Mouse (Mus musculus) stomach, embryonic 15.5 days (tissue): ENCODE results near the gene Dgcr8. TPM values are rescaled to one million over a fixed set of nuclear protein-coding genes. Genes with fewer than 3 reads are reported as not detected.

Experiments
- ATAC-seq: fragments of 200-750 bp; cut with Nextera tagmentation; 2 replicates; pipeline ENCODE4 v1.8.0; 2017; ENCODE audit warnings: low read depth, moderate number of reproducible peaks, moderate TSS enrichment; ENCODE audit not compliant: insufficient read depth, low FRiP score
- H3K27ac ChIP-seq: fragments of 300-500 bp; sonication (generic); 2 replicates; pipeline ENCODE4 v1.5.1; 2015; ENCODE audit warnings: mild to moderate bottlenecking, inconsistent platforms
- H3K27me3 ChIP-seq: fragments of 300-500 bp; sonication (generic); replicated peaks from 2 replicates; pipeline ENCODE4 v1.6.1; 2015; ENCODE audit warnings: inconsistent platforms
- H3K36me3 ChIP-seq: fragments of 300-500 bp; sonication (generic); 2 replicates; pipeline ENCODE4 v1.6.1; 2015; ENCODE audit warnings: inconsistent platforms
- H3K4me1 ChIP-seq: fragments of 300-500 bp; sonication (generic); 2 replicates; pipeline ENCODE4 v1.6.1; 2015; ENCODE audit warnings: inconsistent platforms
- H3K4me2 ChIP-seq: fragments of 300-500 bp; sonication (generic); 2 replicates; pipeline ENCODE4 v1.6.1; 2015; ENCODE audit warnings: mild to moderate bottlenecking, inconsistent platforms
- H3K4me3 ChIP-seq: fragments of 300-500 bp; sonication (generic); replicated peaks from 2 replicates; pipeline ENCODE4 v1.5.1; 2015; ENCODE audit warnings: inconsistent platforms
- H3K9ac ChIP-seq: fragments of 300-500 bp; sonication (generic); 2 replicates; pipeline ENCODE4 v1.6.1; 2015; ENCODE audit warnings: inconsistent platforms
- H3K9me3 ChIP-seq: fragments of 300-500 bp; sonication (generic); 2 replicates; pipeline ENCODE4 v1.6.1; 2016; ENCODE audit warnings: inconsistent platforms
- WGBS: fragments of 180-500 bp; shearing (Covaris S2); methylation state at CpG from one replicate; pipeline ENCODE4 v1.1.7; 2015; 5-methylcytosine and 5-hydroxymethylcytosine counted together
- polyA plus RNA-seq: library from polyadenylated mRNA; unstranded; fragments of >200 nt; fragmentation: Nextera tagmentation; extraction: Ambion mirVana; gene quantifications from 2 replicates; pipeline ENCODE4 v1.2.1, GENCODE M21; 2015

The Dgcr8 gene
- polyA plus RNA-seq, 1 experiment from 2014 or later: 25.9 TPM

DNA sequence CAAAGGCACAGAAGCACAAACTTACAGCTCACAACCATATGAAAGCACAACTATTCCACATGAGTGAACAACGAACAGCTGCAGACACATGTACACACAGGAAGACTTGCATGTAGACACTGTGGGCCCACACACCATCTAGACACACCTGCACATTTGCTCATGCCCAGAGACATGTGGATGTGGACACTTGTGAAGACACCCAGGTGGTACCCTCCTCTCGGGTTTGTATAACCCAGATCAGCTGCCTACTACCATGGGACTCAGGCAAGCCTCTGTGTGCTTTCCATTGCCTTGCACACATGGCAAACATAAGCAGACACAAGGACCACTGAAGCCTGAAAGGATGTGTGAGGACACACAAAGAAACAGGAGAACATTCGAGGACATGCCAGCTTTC, 58.0 kb downstream of the Dgcr8 start:
- WGBS: 77% methylated on average over 3 of the region's 3 CpGs
- Histone ChIP-seq H3K9me3 (no peaks in the 10 kb centered on the region), H3K4me2 (no peak overlapping the region), H3K27ac (no peak overlapping the region), H3K36me3 (0 out of 2 replicates have a peak, but pooled peaks cover 6% of the 10 kb centered on the region), H3K27me3 (no peaks in the 10 kb centered on the region), H3K4me3 (no peak overlapping the region), H3K4me1 (peaks cover 40% of the 10 kb centered on the region), H3K9ac (no peak overlapping the region)
- ATAC-seq: no peak

DNA sequence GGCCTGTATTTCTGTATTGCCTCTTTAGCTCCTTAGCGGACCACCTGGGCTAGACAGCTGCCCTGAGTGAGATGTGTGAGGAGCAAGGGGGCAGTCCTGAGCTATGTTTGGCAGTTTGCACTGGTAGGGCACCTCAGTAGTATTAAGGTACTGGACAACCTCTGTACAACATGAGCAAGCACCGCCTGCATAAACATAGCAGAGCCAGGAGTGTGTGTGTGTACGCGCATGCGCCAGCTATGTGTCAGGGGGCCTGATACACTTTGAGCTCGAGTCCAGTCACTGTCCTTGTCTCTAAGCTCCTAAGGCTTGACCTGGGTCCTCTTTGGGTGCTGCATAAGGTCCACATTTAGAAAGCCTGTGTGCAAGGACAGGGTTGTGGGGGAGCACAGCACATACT, 58.4 kb downstream of the Dgcr8 start:
- H3K27ac ChIP-seq: no peak overlapping the region
- no peaks in the 10 kb centered on the region for H3K27me3 ChIP-seq
- H3K4me3 ChIP-seq: no peak overlapping the region
- peaks cover 36% of the 10 kb centered on the region for H3K4me1 ChIP-seq
- no peak overlapping the region for H3K9ac ChIP-seq
- H3K4me2 ChIP-seq: no peak overlapping the region
- no peak for ATAC-seq
- H3K9me3 ChIP-seq: no peaks in the 10 kb centered on the region
- H3K36me3 ChIP-seq: 0 out of 2 replicates have a peak, but pooled peaks cover 6% of the 10 kb centered on the region
- 79% methylated on average over 6 of the region's 6 CpGs for WGBS

DNA sequence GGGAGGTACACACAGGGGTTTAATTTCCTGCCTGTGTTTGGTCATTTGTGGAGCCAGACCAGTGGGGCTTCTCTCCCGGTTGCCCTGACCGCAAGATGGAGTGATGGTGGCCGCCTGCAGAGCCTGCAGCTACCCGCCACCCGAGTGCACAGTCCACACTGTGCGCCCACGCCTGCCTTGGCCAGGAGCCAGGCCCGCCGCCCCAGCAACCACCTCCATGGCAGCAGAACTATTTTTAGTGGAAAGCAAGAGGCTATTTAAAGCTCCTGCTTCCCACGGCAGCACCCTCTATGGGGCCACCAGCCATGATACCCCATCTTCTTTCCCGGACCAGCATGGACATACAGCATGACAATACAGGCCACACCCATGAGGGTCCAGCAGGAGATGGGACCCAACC, 59.4 kb downstream of the Dgcr8 start:
- Histone ChIP-seq H3K9me3 (no peaks in the 10 kb centered on the region), H3K4me3 (no peak overlapping the region), H3K27me3 (no peaks in the 10 kb centered on the region), H3K27ac (no peak overlapping the region), H3K4me1 (peaks cover 33% of the 10 kb centered on the region), H3K9ac (no peak overlapping the region), H3K36me3 (peaks cover 15% of the 10 kb centered on the region), H3K4me2 (0 out of 2 replicates have a peak overlapping the region, but pooled peaks have one; percentile 2)
- ATAC-seq: peak; percentile 21; the same call in 1 of the 2 replicates
- 58% methylated on average over 11 of the region's 11 CpGs for WGBS

DNA sequence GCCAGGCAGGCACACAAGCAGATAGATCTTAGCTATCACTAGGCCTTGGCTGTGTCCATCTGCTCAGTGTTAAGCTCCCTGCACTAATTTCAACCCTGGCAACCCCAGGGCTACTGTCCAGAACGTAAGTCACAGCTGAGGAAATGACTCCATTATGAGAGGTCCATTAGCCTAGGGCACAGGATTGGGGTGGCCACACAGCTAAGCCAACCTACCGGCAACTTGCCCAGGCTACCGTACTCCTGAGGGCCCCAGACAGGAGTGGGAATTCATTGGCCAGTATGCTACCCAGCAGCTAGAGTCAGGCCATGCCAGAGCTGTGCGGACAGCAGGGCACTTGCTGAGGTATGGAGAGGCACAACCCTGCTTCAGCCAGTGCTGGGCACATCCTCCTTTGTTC, 60.2 kb downstream of the Dgcr8 start:
- H3K27ac ChIP-seq: no peak overlapping the region
- peaks cover 29% of the 10 kb centered on the region for H3K4me1 ChIP-seq
- H3K4me3 ChIP-seq: no peak overlapping the region
- 92% methylated on average over 4 of the region's 4 CpGs for WGBS
- no peaks in the 10 kb centered on the region for H3K27me3 ChIP-seq
- H3K9ac ChIP-seq: no peak overlapping the region
- no peak overlapping the region for H3K4me2 ChIP-seq
- no peaks in the 10 kb centered on the region for H3K9me3 ChIP-seq
- peaks cover 22% of the 10 kb centered on the region for H3K36me3 ChIP-seq
- no peak for ATAC-seq

DNA sequence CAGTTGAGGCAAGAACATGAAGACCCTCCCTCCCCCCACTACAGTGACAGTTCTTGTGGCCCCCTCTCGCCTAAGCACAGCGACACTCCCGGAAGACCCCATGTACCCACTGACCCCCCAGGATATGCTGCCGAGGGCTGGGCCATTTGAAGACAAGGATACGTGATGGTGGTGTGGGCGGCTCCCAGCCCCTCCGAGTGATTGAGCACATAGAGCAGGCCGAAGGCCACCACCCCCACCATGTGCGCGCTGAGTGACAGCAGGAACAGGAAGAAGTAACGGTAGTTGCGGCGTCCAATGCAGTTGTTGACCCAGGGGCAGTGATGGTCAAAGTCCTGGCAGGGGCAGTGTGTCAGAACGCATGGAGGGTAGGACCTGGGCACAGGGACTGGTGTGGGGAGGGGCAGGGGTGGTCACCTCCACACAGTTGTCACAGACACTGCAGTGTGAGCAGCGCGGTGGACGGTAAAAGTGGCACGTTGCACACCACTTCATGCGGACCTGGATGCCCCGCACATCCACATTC, 61.1 kb downstream of the Dgcr8 start:
- no peak overlapping the region for H3K27ac ChIP-seq
- no peak overlapping the region for H3K9ac ChIP-seq
- H3K36me3 ChIP-seq: peaks cover 30% of the 10 kb centered on the region
- H3K4me2 ChIP-seq: no peak overlapping the region
- no peaks in the 10 kb centered on the region for H3K9me3 ChIP-seq
- ATAC-seq: no peak
- peaks cover 20% of the 10 kb centered on the region for H3K4me1 ChIP-seq
- no peaks in the 10 kb centered on the region for H3K27me3 ChIP-seq
- no peak overlapping the region for H3K4me3 ChIP-seq
- WGBS: 88% methylated on average over 20 of the region's 20 CpGs

DNA sequence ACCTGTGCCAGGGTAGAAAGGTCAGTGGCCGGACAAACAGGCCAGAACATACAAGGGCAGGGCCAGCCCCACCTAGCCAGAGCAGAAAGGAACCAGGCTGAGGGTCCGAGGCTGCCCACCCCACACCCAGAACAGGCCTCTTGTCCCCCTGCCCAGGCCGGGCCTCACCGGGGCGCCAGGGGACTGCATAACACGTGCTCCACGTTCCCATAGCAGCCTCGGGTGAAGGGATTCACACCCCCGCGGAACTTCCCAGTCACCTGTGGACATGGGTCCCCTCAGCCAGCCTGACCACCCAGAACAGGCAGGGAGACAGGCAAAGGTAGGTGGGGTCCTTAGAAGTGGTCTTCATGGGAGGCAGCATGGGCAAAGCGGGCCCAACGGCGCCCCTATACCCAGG, 61.9 kb downstream of the Dgcr8 start:
- Histone ChIP-seq H3K27ac (no peak overlapping the region), H3K4me1 (peaks cover 20% of the 10 kb centered on the region), H3K4me2 (no peak overlapping the region), H3K4me3 (no peak overlapping the region), H3K36me3 (peaks cover 36% of the 10 kb centered on the region), H3K27me3 (no peaks in the 10 kb centered on the region), H3K9ac (no peak overlapping the region), H3K9me3 (no peaks in the 10 kb centered on the region)
- ATAC-seq: no peak
- 92% methylated on average over 13 of the region's 13 CpGs for WGBS

DNA sequence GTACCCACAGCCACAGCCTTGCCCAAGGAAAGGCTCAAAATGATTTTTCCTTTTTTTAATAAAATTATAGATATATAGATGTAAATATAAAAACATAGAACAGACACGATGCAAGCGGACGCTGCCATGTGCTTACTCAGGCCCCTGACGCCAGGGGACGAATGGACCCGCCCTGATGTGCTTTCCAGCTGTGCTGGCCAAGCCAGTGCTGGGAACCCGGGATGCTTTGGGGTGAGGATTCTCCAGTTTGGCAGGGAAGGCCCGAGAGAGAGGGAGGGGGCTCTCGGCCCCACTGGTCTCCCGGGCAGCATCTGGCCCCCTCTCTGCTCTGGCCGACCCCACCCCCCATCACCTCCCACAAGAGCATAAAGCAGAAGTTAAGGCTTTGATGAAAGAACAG, 66.9 kb downstream of the Dgcr8 start:
- peaks cover 32% of the 10 kb centered on the region for H3K36me3 ChIP-seq

DNA sequence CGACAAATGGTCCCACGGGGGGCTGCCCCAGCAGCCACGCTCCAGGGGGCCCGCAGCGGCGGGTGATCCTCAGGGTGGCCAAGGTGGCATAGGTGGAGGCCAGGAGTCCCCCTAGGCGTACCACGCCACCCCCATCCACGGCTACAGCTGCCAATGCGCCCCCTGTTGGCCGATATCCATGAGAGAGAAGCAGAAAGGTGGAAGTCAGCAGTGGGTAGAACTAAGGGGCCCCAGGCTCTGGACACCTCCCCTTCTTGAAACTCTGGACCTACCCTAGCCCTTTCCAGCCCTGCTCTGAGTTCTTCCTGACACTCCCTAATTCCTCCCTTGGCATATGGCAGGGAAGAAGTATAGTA, 67.5 kb downstream of the Dgcr8 start:
- Histone ChIP-seq H3K36me3 (peaks cover 30% of the 10 kb centered on the region), H3K27ac (no peak overlapping the region), H3K4me2 (no peak overlapping the region), H3K9me3 (no peaks in the 10 kb centered on the region), H3K9ac (no peak overlapping the region), H3K4me3 (no peak overlapping the region), H3K27me3 (no peaks in the 10 kb centered on the region), H3K4me1 (peaks cover 10% of the 10 kb centered on the region)
- no peak for ATAC-seq
- WGBS: 72% methylated on average over 11 of the region's 11 CpGs

More for the DNA sequence above, 66.9 kb downstream of the Dgcr8 start:
- H3K27ac ChIP-seq: no peak overlapping the region
- no peak for ATAC-seq
- peaks cover 10% of the 10 kb centered on the region for H3K4me1 ChIP-seq
- 78% methylated on average over 11 of the region's 11 CpGs for WGBS
- no peak overlapping the region for H3K4me2 ChIP-seq
- no peak overlapping the region for H3K4me3 ChIP-seq
- no peaks in the 10 kb centered on the region for H3K27me3 ChIP-seq
- no peaks in the 10 kb centered on the region for H3K9me3 ChIP-seq
- H3K9ac ChIP-seq: no peak overlapping the region

DNA sequence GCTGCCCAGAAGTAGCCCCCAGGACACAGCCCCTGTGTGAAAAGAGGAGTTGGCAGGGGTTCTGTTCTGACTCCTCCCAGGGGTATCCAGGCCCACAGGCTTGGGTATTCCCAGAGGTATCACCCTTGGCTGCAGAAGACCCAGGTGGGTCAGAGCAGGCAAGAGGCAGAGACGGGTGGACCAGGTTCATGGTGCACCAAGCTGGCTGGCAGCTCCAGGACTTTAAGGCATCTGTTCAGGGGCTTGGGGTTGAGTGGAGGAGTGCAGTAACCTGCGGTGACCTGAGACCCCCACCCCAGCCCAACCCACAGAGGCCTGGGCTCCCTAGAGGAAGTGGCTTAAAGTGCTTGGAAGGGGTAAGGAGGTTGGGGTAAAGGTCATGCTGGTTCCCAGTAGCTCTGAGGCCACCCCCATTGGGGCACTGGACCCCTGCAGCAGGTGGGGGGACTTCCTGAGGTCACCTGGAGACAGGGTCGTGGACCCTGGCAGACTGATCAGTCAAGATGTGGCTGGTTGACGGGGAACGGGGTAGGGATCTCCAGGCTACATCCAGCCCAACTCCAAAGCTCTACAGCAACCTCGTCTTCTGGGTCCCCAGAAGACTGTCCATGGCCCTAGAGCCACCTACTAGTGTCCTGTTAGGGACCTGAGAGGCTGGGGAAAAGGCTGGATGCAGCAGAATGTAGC, 68.0 kb downstream of the Dgcr8 start:
- no peak overlapping the region for H3K4me3 ChIP-seq
- H3K4me2 ChIP-seq: no peak overlapping the region
- no peak for ATAC-seq
- peaks cover 30% of the 10 kb centered on the region for H3K36me3 ChIP-seq
- no peak overlapping the region for H3K9ac ChIP-seq
- H3K27me3 ChIP-seq: no peaks in the 10 kb centered on the region
- no peaks in the 10 kb centered on the region for H3K9me3 ChIP-seq
- H3K27ac ChIP-seq: no peak overlapping the region
- H3K4me1 ChIP-seq: peaks cover 10% of the 10 kb centered on the region
- WGBS: 76% methylated on average over 6 of the region's 6 CpGs

DNA sequence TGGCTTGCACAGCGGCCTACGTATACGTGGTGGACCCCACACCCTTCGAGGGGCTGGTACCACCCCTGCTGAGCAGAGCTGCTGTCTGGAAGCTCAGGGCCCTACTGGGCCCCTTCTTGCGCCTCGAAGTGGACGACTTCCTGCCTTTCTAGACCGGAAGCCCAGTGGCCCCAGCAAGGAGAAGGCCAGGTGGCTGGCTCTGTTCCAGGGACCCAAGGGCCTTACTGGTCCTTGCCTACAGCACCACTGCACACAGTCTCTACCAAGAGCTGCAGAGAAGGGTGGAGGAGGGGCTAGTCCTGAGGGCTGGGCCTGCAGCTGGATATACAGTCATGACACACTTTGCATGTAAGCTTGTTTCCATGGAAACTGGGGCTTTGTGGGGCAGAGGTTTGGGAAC, 69.0 kb downstream of the Dgcr8 start:
- no peak overlapping the region for H3K9ac ChIP-seq
- H3K27ac ChIP-seq: 0 out of 2 replicates have a peak overlapping the region, but pooled peaks have one; percentile 16
- WGBS: 32% methylated on average over 8 of the region's 8 CpGs
- no peaks in the 10 kb centered on the region for H3K27me3 ChIP-seq
- no peak overlapping the region for H3K4me2 ChIP-seq
- H3K9me3 ChIP-seq: no peaks in the 10 kb centered on the region
- H3K4me3 ChIP-seq: no peak overlapping the region
- H3K4me1 ChIP-seq: peaks cover 10% of the 10 kb centered on the region
- peaks cover 25% of the 10 kb centered on the region for H3K36me3 ChIP-seq
- ATAC-seq: peak; percentile 71; the same call in 1 of the 2 replicates

DNA sequence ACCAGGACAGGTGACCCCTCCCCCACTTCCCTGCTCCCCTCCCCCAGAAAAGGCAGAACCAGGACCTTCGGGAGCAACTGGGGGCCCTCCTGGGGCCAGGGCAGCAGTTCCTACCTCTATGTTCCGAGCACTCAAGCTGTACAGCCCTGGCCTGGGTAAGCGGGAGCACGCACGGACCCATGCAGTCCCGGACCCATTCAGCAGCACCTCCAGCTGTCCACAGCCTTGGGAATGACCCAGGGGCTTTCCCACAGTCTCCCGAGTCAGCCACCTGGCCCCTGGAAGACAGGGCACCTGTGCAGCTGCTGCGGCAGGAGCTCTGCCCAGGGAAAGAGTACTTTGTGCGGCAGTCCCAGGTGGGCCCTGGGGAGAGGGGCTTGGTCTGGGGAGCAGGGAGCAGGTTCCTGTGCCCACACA, 70.5 kb downstream of the Dgcr8 start:
- no peak overlapping the region for H3K27ac ChIP-seq
- no peak overlapping the region for H3K9ac ChIP-seq
- no peak overlapping the region for H3K4me2 ChIP-seq
- peaks cover 10% of the 10 kb centered on the region for H3K4me1 ChIP-seq
- H3K27me3 ChIP-seq: no peaks in the 10 kb centered on the region
- ATAC-seq: no peak
- no peaks in the 10 kb centered on the region for H3K9me3 ChIP-seq
- no peak overlapping the region for H3K4me3 ChIP-seq
- peaks cover 12% of the 10 kb centered on the region; the same call in 1 of the 2 replicates for H3K36me3 ChIP-seq
- 71% methylated on average over 9 of the region's 9 CpGs for WGBS

DNA sequence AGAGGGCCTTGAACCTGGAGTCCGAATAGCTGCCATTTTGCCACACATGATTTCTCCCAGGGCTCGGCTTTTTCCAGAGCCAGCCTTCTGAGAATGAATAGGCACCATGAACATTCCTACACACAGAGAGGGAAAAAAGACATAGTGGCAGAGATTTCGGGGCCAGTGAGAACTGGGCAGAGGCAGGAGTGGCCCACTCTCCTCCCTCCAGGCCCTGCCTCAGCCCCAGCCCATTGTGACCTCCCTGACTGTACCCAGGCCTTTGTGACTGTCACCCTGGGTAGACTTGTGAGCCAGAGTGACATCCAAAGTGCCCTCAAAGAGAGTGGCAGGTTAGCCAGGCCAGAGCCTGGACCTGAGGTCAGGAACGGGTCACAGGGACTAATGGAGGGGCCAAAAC, 71.5 kb downstream of the Dgcr8 start, which contains the start of gene Ccdc188:
Ccdc188 (plus strand) TSS at position 301 of the 400 bp plus-strand sequence.
- H3K4me3 ChIP-seq: no peak within 1 kb of the TSS
- no peak within 1 kb of the TSS for H3K27ac ChIP-seq
- H3K9me3 ChIP-seq: no peaks in the 10 kb centered on the region
- ATAC-seq: no peak
- peaks cover 2% of the 10 kb centered on the region; the same call in 1 of the 2 replicates for H3K36me3 ChIP-seq
- peaks cover 10% of the 10 kb centered on the region for H3K4me1 ChIP-seq
- no peaks in the 10 kb centered on the region for H3K27me3 ChIP-seq
- no peak within 1 kb of the TSS for H3K4me2 ChIP-seq
- H3K9ac ChIP-seq: no peak within 1 kb of the TSS
- WGBS: 80% methylated on average over 4 of the region's 4 CpGs
